Mouse (Mus musculus) testis, postnatal 10 days (tissue): ENCODE measurements around the gene Myo1e.

Experiments used
- DNase-seq: peaks from one replicate; pipeline ENCODE4 v3.0.0; 2021; ENCODE audit warnings: low spot score

Myo1e gene

DNA sequence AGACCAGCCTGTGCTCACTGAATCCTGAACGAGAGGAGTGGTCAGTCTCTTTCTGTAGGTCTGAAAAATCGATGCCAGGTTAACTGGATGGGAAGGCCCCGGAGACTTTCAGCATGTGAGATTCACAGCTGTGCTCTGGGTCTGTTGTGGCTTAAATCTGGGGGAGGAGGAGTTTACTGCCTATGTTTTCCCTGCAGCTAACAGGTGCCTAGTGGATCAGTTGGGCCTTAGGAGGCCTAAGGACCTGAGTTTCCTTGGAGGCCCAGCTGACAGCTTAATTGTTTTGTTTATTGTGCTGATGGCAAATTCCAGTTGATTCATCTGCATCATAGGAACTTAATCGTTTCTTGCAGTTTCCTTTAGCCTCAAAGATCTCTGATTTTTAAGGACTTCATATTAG lies 16.0 kb downstream of the Myo1e start:
- DNase-seq: no peak

DNA sequence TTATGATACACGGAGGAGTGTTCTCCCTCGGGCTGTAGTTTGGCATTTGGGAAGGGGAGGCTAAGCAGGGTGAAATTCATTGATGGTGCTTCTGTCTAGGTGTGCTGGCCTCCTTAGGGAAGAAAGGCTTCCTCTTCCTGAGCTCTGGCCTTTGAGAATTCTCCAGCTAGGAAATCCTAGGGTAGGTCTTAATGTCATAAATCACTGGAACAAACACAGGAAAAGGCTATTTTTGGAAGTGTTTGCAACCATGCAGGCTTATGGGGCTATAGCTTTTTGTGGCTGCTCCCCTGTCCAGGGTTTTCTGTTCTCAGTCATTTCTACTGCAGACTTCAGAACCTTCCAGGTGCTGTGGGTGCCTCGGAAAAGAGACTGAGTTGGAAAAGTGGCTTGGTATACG lies 16.9 kb downstream of the Myo1e start:
- no peak for DNase-seq

DNA sequence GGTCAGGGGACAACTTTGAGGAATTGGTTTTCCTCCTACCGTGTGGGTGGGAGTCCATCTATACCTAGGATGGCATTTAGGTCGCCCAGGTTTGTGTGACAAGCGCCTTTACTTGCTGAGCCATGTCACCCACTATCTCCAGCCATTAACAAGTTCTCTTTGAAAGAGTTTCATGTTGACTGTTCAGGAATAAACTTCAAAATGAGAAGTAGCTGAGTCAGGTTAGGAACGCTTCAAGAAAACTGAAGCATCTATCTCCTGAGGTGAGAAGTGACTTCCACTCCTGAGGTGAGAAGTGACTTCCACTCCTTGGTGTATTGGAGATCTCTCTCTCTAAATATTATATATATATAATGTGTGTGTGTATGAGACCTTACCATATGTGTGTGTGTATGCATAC lies 19.2 kb downstream of the Myo1e start:
- no peak for DNase-seq

DNA sequence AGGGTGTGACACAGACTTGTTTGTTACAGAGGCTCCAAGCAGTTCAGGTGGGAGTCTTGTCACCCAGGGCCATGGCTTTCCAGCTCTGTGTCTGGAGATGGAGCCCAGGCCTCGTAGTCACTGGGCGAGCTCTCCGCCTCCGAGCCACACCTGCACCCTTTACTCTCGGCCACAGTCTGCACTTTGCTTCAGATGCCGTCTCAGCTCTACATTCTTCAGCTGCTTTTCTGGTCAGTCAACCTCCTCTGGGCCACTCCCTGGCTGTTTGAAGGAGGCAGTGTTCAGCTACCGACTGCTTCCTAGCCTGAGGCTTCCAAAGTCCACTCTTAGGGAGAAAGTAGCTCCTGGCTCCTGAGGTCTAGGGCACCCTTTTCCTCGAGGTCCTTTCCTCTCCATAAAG lies 22.7 kb downstream of the Myo1e start:
- no peak for DNase-seq

DNA sequence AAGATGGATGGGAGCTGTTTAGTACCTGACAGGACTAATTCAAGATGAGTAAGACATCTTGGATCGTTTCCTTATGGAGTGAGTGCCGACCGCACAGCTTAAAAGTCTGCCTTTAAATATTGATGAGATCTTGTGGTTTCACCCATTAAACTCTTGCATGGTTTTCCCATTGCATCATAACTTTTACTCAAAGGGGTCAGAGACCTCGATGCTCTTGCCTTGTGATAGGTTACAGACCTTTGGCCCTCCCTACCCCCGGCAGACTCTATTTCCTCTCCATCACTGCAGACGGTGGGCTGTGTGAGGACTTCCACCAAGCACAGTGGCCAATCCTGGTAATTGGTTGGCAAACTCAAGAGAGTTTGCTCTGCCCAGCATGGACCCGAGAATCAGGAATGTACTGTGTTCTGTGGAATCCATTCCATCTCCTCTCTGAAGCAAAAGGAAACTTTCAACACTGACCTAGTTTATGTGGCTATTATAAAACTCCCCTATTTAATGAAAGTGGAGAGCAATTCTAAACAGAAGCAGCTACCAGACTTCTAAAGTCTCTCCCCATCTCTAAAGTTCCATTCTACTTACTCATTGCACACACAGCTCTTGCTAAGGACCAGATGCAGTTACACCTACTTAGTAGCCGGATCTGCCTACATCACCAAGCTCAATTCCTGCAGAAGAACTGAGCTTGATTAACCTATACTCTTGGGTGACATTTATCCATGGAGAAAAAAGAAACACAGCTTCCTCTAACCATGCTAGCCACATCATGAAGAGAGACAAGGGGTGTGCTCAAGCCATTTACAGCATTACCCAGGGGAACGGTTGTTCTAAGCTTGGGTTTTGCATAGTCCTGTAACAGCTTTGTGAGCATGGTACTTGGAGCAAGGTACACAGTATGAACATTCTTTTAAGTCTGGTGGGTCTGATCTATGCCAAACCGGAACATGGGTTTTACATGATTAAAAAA lies 25.2 kb downstream of the Myo1e start:
- no peak for DNase-seq

DNA sequence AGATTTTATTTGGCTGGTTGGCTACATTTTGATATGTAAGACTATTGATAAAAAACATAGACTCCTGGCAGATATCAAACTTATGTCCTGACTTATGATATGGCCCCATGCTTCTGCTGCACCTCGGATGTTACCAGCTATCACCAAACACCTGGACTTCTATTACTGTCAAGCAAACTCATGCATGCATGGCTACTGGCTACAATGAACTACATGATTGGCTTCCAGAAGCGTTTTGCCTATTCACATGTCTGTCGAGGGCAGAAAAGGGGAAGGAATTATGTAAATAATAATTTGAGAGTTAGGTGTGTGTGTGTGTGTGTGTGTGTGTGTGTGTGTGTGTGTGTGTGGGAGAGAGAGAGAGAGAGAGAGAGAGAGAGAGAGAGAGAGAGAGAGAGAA lies 30.0 kb downstream of the Myo1e start:
- no peak for DNase-seq

DNA sequence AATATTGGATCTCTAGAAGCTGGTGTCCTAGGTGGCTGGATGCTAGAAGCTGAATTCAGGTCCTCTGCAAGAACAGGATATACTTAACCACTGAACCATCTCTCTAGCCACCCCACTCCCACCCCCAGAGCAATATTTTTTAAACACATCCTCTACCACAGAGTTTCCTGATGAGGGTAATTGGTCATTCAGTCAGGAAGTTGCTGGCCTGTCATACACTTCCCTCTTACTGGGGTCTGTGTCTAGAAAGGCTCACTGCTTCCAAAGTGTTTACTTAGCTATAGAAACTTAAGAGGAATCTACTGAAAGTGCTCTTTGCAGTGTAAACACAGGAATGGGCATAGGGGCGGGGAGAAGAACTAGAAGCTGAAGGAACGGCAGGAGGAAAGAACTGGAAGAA lies 30.4 kb downstream of the Myo1e start:
- DNase-seq: no peak

DNA sequence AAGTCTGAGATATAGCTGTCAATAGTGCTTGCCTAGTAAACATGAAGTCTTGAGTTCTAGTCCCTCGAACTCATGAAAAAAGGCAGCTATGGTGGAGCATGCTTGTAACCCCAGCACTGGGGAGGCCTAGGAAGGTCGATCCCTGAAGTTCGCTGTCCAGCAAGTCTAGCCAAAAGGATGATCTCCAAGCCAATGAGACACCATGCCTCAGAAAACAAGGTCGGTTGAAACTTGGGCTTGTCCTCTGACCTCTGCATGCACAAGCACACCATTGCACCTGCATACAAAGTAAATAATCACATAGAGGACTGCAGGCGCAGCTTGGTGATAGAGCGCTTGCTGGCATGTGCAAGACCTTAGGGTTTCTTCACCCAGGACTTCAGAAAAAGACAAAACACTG lies 31.2 kb downstream of the Myo1e start:
- DNase-seq: no peak

DNA sequence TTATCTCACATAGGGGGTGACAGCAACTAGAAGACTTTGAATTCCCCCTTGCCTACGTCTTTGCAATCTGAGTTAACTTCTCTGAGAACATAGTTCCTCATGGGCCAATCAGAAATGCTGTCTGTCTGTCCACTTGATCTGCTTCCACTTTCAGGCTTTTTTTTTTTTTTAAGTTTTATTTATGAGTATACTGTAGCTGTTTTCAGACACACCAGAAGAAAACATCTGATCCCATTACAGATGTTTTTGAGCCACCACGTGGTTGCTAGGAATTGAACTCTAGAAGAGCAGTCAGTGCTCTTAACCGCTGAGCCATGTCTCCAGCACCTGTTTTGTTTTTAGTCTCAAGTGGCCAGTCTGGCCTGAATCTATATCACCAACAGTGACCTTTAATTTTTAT lies 32.1 kb downstream of the Myo1e start:
- DNase-seq: no peak

DNA sequence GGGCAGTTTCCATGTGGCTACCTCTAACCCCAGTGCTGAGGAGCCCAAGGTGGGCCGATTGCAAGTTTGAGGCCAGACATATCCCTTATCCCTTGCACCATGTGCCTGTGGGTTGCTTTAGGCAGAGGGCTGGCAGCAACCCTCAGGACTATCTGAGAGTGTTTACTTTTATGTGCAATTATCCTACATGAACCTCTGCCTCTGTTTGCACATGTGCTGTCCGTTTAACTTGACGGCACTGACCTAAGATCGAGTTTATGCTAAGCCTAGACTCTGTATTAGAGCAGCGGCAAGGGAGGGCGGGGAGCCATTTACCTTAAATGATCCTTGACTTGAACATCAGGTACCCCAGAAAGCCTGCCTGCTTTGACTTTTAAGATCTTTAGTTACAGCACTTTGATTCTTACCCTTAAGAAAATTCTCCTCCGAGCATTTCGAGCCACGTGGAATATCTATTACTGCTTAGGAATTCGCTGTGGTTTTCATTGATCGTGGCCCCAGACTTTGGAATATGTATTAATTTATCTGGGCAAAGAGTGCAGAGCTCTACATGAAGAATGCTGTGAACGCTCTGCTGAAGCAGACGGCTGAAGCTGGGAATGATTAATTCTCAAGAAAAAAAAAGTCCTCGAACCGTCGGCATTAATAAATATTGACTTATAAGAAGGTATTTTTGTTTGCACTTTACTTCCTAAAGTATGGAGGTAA lies 33.7 kb downstream of the Myo1e start:
- DNase-seq: no peak

DNA sequence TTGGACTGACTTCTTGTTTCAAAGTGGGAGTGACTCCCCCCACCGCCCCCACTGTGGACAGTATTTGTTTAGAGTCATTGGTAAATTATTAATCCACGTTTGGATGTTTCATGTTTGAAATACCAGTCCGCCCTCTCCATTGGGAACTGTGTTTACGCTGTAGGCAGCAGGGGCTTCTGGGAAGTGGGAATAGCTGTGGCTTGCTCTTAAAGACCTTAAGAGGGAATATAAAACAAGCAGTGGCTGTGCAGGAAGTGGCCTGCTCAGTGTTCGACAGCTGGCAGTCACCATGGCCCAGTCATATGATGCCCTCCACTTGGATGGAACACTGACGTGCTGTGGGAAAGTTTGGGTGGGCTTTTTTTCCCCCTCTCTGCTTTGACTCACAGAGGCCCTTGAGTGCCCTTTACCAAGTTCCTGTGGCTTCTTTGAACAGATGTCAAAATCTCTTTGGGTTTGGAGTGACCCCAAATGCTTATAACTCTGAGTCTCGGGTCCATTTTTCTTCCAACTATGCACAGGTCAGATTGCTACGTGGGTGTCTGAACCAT lies 34.3 kb downstream of the Myo1e start:
- DNase-seq: no peak

DNA sequence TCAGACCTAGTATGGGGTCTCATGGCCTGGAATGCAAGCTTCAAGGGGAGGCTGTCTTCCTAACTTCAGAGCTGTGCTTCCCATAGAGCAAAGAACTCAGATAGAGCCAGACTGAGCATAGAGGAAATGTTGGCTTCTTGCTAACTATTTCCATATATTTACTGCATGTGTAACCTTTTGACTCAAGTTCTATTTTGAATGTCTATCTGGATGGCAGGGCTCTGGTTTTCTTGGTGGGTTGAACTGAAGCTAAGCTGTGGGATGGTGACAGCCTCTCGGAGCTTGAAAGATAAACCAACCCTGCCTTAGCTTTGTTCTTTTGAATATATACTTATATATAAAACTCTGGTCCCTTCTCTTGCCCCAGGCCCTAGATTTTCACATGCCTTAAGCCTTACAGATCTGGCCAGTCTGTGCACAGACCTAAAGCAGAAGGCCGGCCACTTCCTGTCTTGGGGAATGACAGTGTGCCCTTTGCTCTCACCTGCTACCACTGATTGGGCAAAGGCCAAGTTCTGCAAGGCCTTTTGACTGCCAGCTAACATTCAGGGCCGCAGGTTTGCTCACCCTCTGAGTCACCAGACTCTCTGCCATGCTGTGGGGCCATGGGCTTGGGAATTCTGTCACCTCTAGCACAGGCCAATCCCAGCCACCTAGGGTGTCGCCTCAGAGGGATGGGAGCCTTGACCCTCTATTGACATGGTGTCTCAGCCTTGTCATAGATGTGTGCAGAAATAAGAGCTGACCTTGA lies 35.1 kb downstream of the Myo1e start:
- no peak for DNase-seq

DNA sequence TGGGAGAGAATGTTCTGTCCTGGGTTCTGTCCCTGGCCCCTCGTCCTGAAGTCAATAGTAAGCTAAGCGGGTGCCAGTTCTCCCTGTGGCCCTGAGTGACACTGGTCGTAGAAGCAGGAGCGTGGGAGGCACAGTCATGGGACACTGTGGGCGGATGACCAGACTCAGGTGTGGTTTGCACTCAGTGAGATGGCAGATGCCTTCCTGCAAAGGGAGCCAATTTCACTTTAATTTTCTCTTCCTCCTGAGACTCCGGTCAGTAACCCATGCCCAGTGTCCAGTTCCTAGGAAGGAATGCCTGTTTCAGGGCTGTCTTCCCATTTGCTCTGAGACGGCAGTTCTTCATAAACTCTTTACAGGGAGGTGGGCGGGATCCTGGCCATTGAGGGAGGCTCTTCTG lies 36.1 kb downstream of the Myo1e start:
- no peak for DNase-seq

DNA sequence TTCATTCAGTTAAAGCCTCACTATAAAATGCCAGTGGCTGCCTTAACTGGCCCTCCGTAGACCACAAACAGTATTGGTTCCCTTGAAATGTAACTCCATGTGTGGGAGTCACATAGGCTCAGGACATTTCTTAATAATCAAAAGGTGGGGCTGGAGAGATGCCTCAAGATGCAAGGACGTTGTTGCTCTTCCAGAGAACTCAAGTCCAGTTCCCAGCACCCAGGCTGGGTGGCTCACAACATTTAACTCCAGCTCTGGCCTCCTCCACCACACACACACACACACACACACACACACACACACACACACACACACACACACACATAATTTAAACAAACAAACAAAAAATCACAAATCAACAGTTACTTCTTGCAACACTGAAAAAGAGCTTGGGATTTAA lies 36.6 kb downstream of the Myo1e start:
- DNase-seq: no peak

DNA sequence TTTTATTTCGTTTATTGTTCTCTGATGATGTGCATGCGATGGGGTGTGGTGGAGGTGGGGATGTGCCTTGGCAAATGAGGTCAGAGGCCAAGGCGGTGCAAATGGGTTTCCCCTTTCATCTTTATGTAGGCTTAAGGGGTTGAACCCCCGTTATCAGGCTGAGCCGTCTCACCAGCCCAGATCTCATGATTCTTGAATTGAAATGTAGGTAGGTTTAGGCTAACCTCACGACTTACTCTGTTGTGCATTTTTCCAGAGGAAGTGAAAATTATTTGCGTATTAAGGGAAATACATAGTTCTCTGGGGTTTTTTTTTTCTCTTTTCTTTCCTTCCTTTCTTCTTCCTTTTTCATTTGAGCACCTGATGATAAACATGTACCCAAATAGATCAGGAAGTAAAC lies 37.0 kb downstream of the Myo1e start:
- no peak for DNase-seq

DNA sequence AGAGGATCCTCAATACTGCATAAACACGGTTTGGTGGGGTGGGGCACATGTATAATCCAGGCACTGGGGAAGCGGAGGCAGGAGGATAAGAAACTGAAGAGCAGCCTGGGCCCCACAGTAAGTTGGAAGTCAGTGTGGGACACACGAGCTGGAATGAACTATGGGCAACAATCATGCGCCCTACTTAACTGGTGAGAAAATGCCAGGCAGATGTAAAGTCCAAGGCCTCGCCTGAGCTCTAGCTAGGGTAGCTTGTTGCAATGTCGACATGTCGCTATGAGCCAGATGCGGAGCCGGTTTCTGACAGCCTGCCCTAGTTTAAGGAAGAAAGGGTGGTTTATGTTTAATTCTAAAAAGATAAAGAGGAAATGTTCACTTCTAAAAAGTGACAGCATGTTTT lies 37.9 kb downstream of the Myo1e start:
- DNase-seq: no peak

DNA sequence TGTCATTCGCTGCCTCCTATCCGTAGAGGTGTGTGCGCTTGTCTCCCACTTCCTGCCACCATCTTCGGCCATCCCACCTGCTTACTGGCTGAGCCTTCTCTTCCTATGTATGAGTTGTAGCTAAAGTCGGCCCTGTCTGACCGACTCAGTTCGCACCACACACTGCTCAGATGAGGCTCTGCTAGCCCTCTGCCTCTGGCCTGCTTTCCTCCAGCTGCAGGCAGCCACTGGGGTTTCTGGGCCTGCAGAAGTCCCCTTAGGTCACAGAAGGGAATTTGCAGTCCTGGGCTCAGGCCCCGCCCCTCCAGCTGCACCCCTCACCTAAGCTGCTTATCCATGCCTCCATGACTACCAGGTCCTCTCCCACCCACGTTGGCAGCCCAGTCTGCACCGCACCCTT lies 39.3 kb downstream of the Myo1e start:
- no peak for DNase-seq

DNA sequence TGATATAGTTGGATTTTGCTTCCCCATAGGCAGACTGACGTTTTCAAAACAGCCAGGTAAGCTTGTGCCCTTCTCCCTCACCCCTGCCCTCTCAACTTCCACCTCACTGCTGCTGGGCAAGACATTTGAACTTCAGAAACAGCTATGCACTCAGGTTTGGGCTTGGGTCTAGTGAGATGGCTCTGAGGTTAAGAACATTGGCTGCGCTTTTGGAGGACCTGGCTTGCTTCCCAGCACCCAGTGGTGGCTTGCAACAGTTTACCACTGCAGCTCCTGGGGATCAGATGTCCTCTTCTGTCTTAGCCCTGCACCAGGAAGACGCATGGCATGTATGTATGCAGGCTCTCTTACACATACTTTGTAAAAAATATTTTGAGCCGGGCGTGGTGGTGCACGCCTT lies 40.9 kb downstream of the Myo1e start:
- DNase-seq: no peak

DNA sequence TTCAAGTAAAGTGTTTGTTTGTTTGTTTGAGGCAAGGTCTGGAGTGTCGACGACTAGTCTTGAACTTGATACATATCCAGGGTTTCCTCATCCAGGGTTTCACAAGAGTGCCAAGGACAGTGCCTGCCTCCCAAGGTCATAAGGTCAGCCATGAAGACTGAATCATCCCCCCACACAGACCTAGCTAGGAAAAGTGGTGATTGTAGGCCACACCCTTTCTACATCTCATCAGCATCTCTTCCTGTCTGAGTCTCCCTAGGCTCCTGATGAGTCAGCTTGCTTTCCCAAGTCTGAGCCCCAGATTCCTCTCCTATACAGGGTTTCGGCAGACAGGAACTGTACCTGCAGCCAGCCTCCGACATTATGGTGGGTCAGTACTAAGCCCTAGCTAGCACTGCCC lies 41.7 kb downstream of the Myo1e start:
- no peak for DNase-seq

DNA sequence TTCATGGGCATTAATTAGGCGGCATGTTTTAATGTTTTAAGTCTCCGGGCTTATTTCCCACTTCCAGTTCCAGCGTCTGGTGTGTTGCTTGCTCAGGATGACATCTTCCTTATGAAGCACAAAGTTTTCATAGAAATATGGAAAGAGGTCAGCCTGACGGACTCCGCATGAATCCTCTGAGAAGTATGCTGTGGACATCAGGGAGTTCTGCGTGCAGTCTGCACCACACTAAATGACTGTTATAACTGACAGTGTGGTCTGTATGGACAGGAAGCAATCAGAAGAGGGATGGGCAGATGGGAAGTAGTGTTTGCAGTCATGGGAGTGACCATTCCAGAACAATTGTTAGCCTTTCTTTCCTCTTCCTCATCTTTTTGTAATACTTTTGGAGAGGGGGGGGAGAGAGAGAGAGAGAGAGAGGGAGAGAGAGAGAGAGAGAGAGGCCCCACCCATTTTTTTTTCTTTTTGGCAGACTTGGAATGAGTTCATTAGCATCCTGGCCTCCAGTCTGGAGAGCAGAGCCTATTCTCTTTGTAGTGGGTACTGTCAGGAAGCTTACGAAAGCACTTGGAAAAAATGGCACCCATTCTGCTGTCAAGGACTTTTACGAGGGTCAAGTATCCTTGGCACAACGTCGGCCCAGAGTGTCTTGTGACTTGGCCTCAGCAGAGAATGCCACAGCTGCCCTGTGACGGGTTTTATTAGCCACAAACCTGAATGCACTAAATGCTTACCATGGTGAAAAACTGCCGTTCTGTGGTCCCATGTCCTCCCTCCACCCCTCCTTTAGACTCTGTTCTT lies 42.9 kb downstream of the Myo1e start:
- no peak for DNase-seq

DNA sequence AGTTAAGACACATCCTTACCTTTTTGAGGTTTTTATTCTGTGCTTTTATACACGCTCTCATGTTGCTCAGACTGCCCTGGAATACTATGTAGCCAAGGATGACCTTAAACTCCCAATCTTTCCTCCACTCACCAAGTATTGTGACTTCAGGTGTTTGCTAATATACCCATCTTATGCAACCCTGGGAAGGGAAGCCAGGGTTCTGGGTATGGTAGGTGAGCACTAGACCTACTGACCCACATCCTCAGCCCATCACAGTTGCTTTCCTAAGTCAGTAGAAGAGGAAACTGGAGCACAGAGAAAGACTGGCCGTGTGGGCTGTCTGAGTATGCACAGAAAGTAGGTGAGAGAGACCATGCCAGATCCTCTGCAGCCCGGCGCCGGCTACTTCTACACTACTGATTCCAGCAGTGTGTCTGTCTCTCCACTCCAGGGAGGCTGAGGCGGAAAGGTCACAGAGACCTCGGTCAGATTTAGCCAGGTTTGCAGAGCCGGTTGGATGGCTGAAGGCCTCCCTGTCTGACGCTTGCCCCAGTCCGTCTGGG lies 44.4 kb downstream of the Myo1e start:
- no peak for DNase-seq
